Mouse (Mus musculus) thymus, adult 2 months (tissue): ENCODE measurements around the gene Itga6. TPM values are rescaled to one million over a fixed set of nuclear protein-coding genes. Genes with fewer than 3 reads are reported as not detected.

Experiments
- DNase-seq: peaks from one replicate; pipeline ENCODE4 v3.0.0; 2021
- H3K27ac ChIP-seq: fragments of 200-500 bp; 2 replicates; pipeline ENCODE4 v1.5.1; 2012; ENCODE audit warnings: low read length, control low read depth; ENCODE audit not compliant: control insufficient read depth, insufficient read depth
- H3K27me3 ChIP-seq: fragments of 200-500 bp; 2 replicates; pipeline ENCODE4 v1.6.1; 2012; ENCODE audit warnings: mild to moderate bottlenecking, low read length, moderate library complexity, mixed read lengths; ENCODE audit not compliant: control insufficient read depth, insufficient read depth
- H3K36me3 ChIP-seq: fragments of 200-500 bp; 2 replicates; pipeline ENCODE4 v1.6.1; 2012; ENCODE audit warnings: mild to moderate bottlenecking, low read length, moderate library complexity; ENCODE audit not compliant: control insufficient read depth, insufficient read depth
- H3K4me1 ChIP-seq: fragments of 200-500 bp; replicated peaks from 2 replicates; pipeline ENCODE4 v1.6.1; 2012; ENCODE audit warnings: low read length; ENCODE audit not compliant: control insufficient read depth, insufficient read depth
- H3K4me3 ChIP-seq: fragments of 200-500 bp; 2 replicates; pipeline ENCODE4 v1.5.1; 2012; ENCODE audit warnings: mild to moderate bottlenecking, low read length, control low read depth, moderate library complexity; ENCODE audit not compliant: control insufficient read depth, insufficient read depth
- CTCF ChIP-seq: fragments of 200-500 bp; IDR thresholded peaks from 2 replicates; pipeline ENCODE4 v1.5.1; 2012; ENCODE audit warnings: mild to moderate bottlenecking, control low read depth, low read length, moderate library complexity, borderline replicate concordance; ENCODE audit not compliant: control insufficient read depth, poor library complexity, insufficient read depth; ENCODE audit errors: extremely low read depth
- POLR2A ChIP-seq: fragments of 200-500 bp; IDR thresholded peaks from 2 replicates; pipeline ENCODE4 v1.6.1; 2012; ENCODE audit warnings: mild to moderate bottlenecking, low read length, control low read depth, moderate library complexity; ENCODE audit not compliant: control insufficient read depth, poor library complexity, insufficient read depth; ENCODE audit errors: extremely low read depth
- WGBS: fragments of 180-500 bp; shearing (Covaris S2); methylation state at CpG from one replicate; pipeline ENCODE4 v1.1.7; 2018; 5-methylcytosine and 5-hydroxymethylcytosine counted together
- polyA plus RNA-seq: library from polyadenylated mRNA; depleted of rRNA; stranded (reverse); fragments of >200 nt; gene quantifications from 2 replicates; pipeline ENCODE4 v1.2.3, GENCODE M21; 2012

Gene Itga6
- polyA plus RNA-seq, 1 experiment, result 38.2 TPM

- TF ChIP-seq CTCF (no peak), POLR2A (no peak)
- H3K4me1 ChIP-seq, result peaks cover 36% of the 10 kb centered on the region
- H3K27me3 ChIP-seq, result no peaks in the 10 kb centered on the region
- no peak overlapping the region for H3K4me3 ChIP-seq
- H3K27ac ChIP-seq, result no peak overlapping the region; the same call in 1 of the 2 replicates
- WGBS, result 49% methylated on average over 3 of the region's 3 CpGs
- DNase-seq, result peak; percentile 31
- H3K36me3 ChIP-seq, result no peaks in the 10 kb centered on the region
Measured at GRCm38 (mm10) chr2:71867019-71867418, 121.6 kb downstream of the Itga6 start.

- peak overlapping the region; percentile 95 for H3K27ac ChIP-seq
- H3K4me1 ChIP-seq, result peaks cover 37% of the 10 kb centered on the region
- no peak overlapping the region for H3K4me3 ChIP-seq
- no peaks in the 10 kb centered on the region for H3K36me3 ChIP-seq
- DNase-seq, result no peak
- no peaks in the 10 kb centered on the region for H3K27me3 ChIP-seq
- WGBS, result 62% methylated on average over 5 of the region's 5 CpGs
- TF ChIP-seq POLR2A, result no peak
Measured at GRCm38 (mm10) chr2:71867480-71867879, 122.1 kb downstream of the Itga6 start.

- TF ChIP-seq POLR2A (no peak), CTCF (no peak)
- WGBS, result 100% methylated on average over 1 of the region's 1 CpGs
- Histone ChIP-seq H3K27ac (no peak overlapping the region), H3K4me3 (no peak overlapping the region), H3K27me3 (no peaks in the 10 kb centered on the region), H3K36me3 (no peaks in the 10 kb centered on the region), H3K4me1 (peaks cover 31% of the 10 kb centered on the region)
- DNase-seq, result no peak
Measured at GRCm38 (mm10) chr2:71868256-71868655, 122.8 kb downstream of the Itga6 start.

GRCm38 (mm10) chr2:71872141-71872540 lies 126.7 kb downstream of the Itga6 start:
- WGBS, result 86% methylated on average over 10 of the region's 10 CpGs
- H3K36me3 ChIP-seq, result no peaks in the 10 kb centered on the region
- no peak for TF ChIP-seq POLR2A
- no peak for TF ChIP-seq CTCF
- no peak overlapping the region for H3K4me3 ChIP-seq
- peaks cover 25% of the 10 kb centered on the region for H3K4me1 ChIP-seq
- peak overlapping the region; percentile 75 for H3K27ac ChIP-seq
- no peak for DNase-seq
- no peaks in the 10 kb centered on the region for H3K27me3 ChIP-seq

GRCm38 (mm10) chr2:71872801-71873443 lies 127.5 kb downstream of the Itga6 start, which contains the start of gene Pdk1:
Gene Pdk1 (plus strand): TSS chr2:71873224.
- H3K4me1 ChIP-seq, result peaks cover 22% of the 10 kb centered on the region
- H3K27ac ChIP-seq, result peak within 1 kb of the TSS; percentile 97
- peak within 1 kb of the TSS; percentile 78 for H3K4me3 ChIP-seq
- H3K36me3 ChIP-seq, result peaks cover 2% of the 10 kb centered on the region; the same call in 1 of the 2 replicates
- TF ChIP-seq POLR2A, result peak; percentile 96
- TF ChIP-seq CTCF, result 0 out of 2 replicates have a peak, but pooled peaks have one; percentile 17
- peak; percentile 100 for DNase-seq
- H3K27me3 ChIP-seq, result no peaks in the 10 kb centered on the region
- WGBS, result under 1% methylated on average over 54 of the region's 55 CpGs

GRCm38 (mm10) chr2:71873474-71874322 lies 128.3 kb downstream of the Itga6 start:
- H3K36me3 ChIP-seq, result peaks cover 4% of the 10 kb centered on the region; the same call in 1 of the 2 replicates
- H3K4me1 ChIP-seq, result peaks cover 19% of the 10 kb centered on the region
- under 1% methylated on average over 51 of the region's 51 CpGs for WGBS
- H3K4me3 ChIP-seq, result peak overlapping the region; percentile 78
- DNase-seq, result peak; percentile 83
- no peaks in the 10 kb centered on the region for H3K27me3 ChIP-seq
- no peak for TF ChIP-seq CTCF
- peak; percentile 13; the same call in 1 of the 2 replicates for TF ChIP-seq POLR2A
- H3K27ac ChIP-seq, result peak overlapping the region; percentile 97
